Mouse (Mus musculus): Measurements from ENCODE around the gene Snx29. TPM values are rescaled to one million over a fixed set of nuclear protein-coding genes. Genes with fewer than 3 reads are reported as not detected.
A peak's percentile ranks its signal among the peaks of the same experiment; 100 is the strongest.

The Snx29 gene
- polyA plus RNA-seq, 1 experiment from 2014 or later: 14.3 TPM

- Histone ChIP-seq H3K27me3 (ENCODE audit: control insufficient read depth, insufficient read depth, low read length) (no peaks in the 10 kb centered on the region), H3K36me3 (replicated peaks; ENCODE audit: control insufficient read depth, insufficient read depth) (0 out of 2 replicates have a peak, but pooled peaks cover 4% of the 10 kb centered on the region), H3K27ac (0 out of 2 replicates have a peak overlapping the region, but pooled peaks have one; percentile 24), H3K4me1 (replicated peaks; ENCODE audit: control insufficient read depth, insufficient read depth, low read length) (peaks cover 20% of the 10 kb centered on the region), H3K9me3 (ENCODE audit: control insufficient read depth, low read length) (no peaks in the 10 kb centered on the region), H3K9ac (no peak overlapping the region), H3K4me3 (replicated peaks; ENCODE audit: low read length) (no peak overlapping the region), H3K4me2 (replicated peaks) (no peak overlapping the region)
- 40% methylated on average over 7 of the region's 7 CpGs for WGBS
- ATAC-seq (ENCODE audit: low FRiP score) (peak; percentile 46; the same call in 1 of the 2 replicates), DNase-seq (ENCODE audit: low spot score) (peak; percentile 75)
These were observed 47.4 kb downstream of the Snx29 start for GRCm38 (mm10) chr16:11370132-11370544.

GRCm38 (mm10) chr16:11379264-11379663 is 56.6 kb downstream of the Snx29 start:
- H3K4me3 ChIP-seq (replicated peaks; ENCODE audit: low read length): no peak overlapping the region

GRCm38 (mm10) chr16:11380038-11380437 is 57.3 kb downstream of the Snx29 start:
- no peak overlapping the region for H3K4me3 ChIP-seq (replicated peaks; ENCODE audit: low read length)
- H3K36me3 ChIP-seq (replicated peaks; ENCODE audit: control insufficient read depth, insufficient read depth): peaks cover 7% of the 10 kb centered on the region; the same call in 1 of the 2 replicates
- ATAC-seq (ENCODE audit: low FRiP score) (no peak), DNase-seq (ENCODE audit: low spot score) (no peak)
- no peak overlapping the region for H3K4me2 ChIP-seq (replicated peaks)
- 89% methylated on average over 5 of the region's 5 CpGs for WGBS
- H3K4me1 ChIP-seq (replicated peaks; ENCODE audit: control insufficient read depth, insufficient read depth, low read length): no peaks in the 10 kb centered on the region
- H3K27me3 ChIP-seq (ENCODE audit: control insufficient read depth, insufficient read depth, low read length): no peaks in the 10 kb centered on the region
- no peaks in the 10 kb centered on the region for H3K9me3 ChIP-seq (ENCODE audit: control insufficient read depth, low read length)
- no peak overlapping the region for H3K27ac ChIP-seq
- H3K9ac ChIP-seq: no peak overlapping the region

More at GRCm38 (mm10) chr16:11379264-11379663, 56.6 kb downstream of the Snx29 start:
- no peak for DNase-seq (ENCODE audit: low spot score)
- Histone ChIP-seq H3K27ac (no peak overlapping the region), H3K9me3 (ENCODE audit: control insufficient read depth, low read length) (no peaks in the 10 kb centered on the region), H3K4me1 (replicated peaks; ENCODE audit: control insufficient read depth, insufficient read depth, low read length) (no peaks in the 10 kb centered on the region), H3K27me3 (ENCODE audit: control insufficient read depth, insufficient read depth, low read length) (no peaks in the 10 kb centered on the region), H3K9ac (no peak overlapping the region), H3K36me3 (replicated peaks; ENCODE audit: control insufficient read depth, insufficient read depth) (peaks cover 7% of the 10 kb centered on the region; the same call in 1 of the 2 replicates), H3K4me2 (replicated peaks) (no peak overlapping the region)
- no peak for ATAC-seq (ENCODE audit: low FRiP score)
- WGBS: 93% methylated on average over 3 of the region's 3 CpGs

GRCm38 (mm10) chr16:11380871-11381270 is 58.2 kb downstream of the Snx29 start:
- H3K4me3 ChIP-seq (replicated peaks; ENCODE audit: low read length): no peak overlapping the region
- no peaks in the 10 kb centered on the region for H3K9me3 ChIP-seq (ENCODE audit: control insufficient read depth, low read length)
- H3K4me1 ChIP-seq (replicated peaks; ENCODE audit: control insufficient read depth, insufficient read depth, low read length): no peaks in the 10 kb centered on the region
- no peak overlapping the region for H3K4me2 ChIP-seq (replicated peaks)
- H3K27me3 ChIP-seq (ENCODE audit: control insufficient read depth, insufficient read depth, low read length): no peaks in the 10 kb centered on the region
- H3K36me3 ChIP-seq (replicated peaks; ENCODE audit: control insufficient read depth, insufficient read depth): 0 out of 2 replicates have a peak, but pooled peaks cover 7% of the 10 kb centered on the region
- no peak overlapping the region for H3K27ac ChIP-seq
- WGBS: 92% methylated on average over 8 of the region's 8 CpGs
- no peak overlapping the region for H3K9ac ChIP-seq
- DNase-seq (ENCODE audit: low spot score): no peak
- no peak for ATAC-seq (ENCODE audit: low FRiP score)

DNA sequence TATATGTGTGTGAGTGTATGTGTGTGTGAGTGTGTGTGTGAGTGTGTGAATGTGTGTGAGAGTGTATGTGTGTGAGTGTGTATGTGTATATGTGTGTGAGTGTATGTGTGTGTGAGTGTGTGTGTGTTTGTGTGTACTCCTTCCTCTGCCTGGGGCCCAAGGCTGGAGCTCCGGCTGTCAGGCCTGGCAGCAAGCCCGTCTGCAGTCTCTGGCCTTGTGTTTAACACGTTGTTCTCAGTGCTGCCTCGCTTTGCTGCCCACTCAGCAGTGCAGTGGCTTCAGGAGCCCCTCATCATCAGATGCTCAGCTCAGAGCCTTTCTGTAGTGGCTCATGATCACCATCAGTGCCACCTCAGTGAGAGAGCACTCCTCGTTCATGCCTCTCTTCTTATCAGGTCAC is 61.7 kb downstream of the Snx29 start:
- DNase-seq (ENCODE audit: low spot score) (no peak), ATAC-seq (ENCODE audit: low FRiP score) (no peak)
- 64% methylated on average over 5 of the region's 5 CpGs for WGBS
- no peaks in the 10 kb centered on the region for H3K27me3 ChIP-seq (ENCODE audit: control insufficient read depth, insufficient read depth, low read length)
- H3K9me3 ChIP-seq (ENCODE audit: control insufficient read depth, low read length): no peaks in the 10 kb centered on the region
- H3K36me3 ChIP-seq (replicated peaks; ENCODE audit: control insufficient read depth, insufficient read depth): no peaks in the 10 kb centered on the region
- H3K27ac ChIP-seq: no peak overlapping the region
- H3K4me2 ChIP-seq (replicated peaks): no peak overlapping the region
- H3K4me3 ChIP-seq (replicated peaks; ENCODE audit: low read length): no peak overlapping the region
- no peaks in the 10 kb centered on the region for H3K4me1 ChIP-seq (replicated peaks; ENCODE audit: control insufficient read depth, insufficient read depth, low read length)
- H3K9ac ChIP-seq: no peak overlapping the region

DNA sequence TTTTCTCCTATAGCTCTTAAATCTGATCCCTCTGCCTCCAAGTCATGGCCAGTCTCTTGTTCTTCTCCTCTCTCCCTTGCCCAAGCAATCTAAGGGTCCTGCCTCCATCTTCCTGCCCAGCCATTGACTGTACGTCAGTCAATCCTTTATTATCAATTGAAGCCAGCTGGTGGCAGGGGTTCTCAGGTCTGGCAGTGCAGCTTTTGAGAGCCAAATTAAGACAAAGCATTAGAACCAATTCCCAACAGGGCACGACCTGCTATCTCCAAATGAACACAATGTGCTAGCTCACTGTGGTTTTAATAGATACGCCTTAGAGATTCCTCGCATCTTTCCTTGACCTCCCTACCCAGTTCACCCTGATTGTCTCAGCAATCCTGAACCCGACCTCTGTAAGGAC is 62.4 kb downstream of the Snx29 start:
- no peaks in the 10 kb centered on the region for H3K9me3 ChIP-seq (ENCODE audit: control insufficient read depth, low read length)
- ATAC-seq (ENCODE audit: low FRiP score) (no peak), DNase-seq (ENCODE audit: low spot score) (no peak)
- H3K4me1 ChIP-seq (replicated peaks; ENCODE audit: control insufficient read depth, insufficient read depth, low read length): no peaks in the 10 kb centered on the region
- H3K4me3 ChIP-seq (replicated peaks; ENCODE audit: low read length): no peak overlapping the region
- no peaks in the 10 kb centered on the region for H3K36me3 ChIP-seq (replicated peaks; ENCODE audit: control insufficient read depth, insufficient read depth)
- H3K27ac ChIP-seq: no peak overlapping the region
- H3K4me2 ChIP-seq (replicated peaks): no peak overlapping the region
- H3K27me3 ChIP-seq (ENCODE audit: control insufficient read depth, insufficient read depth, low read length): no peaks in the 10 kb centered on the region
- WGBS: 66% methylated on average over 5 of the region's 5 CpGs
- no peak overlapping the region for H3K9ac ChIP-seq

- H3K4me3 ChIP-seq (replicated peaks; ENCODE audit: low read length): no peak overlapping the region
- H3K36me3 ChIP-seq (replicated peaks; ENCODE audit: control insufficient read depth, insufficient read depth): no peaks in the 10 kb centered on the region
- WGBS: 92% methylated on average over 5 of the region's 5 CpGs
- H3K27ac ChIP-seq: no peak overlapping the region
- H3K4me1 ChIP-seq (replicated peaks; ENCODE audit: control insufficient read depth, insufficient read depth, low read length): no peaks in the 10 kb centered on the region
- H3K4me2 ChIP-seq (replicated peaks): no peak overlapping the region
- H3K9ac ChIP-seq: no peak overlapping the region
- no peaks in the 10 kb centered on the region for H3K9me3 ChIP-seq (ENCODE audit: control insufficient read depth, low read length)
- H3K27me3 ChIP-seq (ENCODE audit: control insufficient read depth, insufficient read depth, low read length): no peaks in the 10 kb centered on the region
- no peak for ATAC-seq (ENCODE audit: low FRiP score)
- no peak for DNase-seq (ENCODE audit: low spot score)
These were observed 63.1 kb downstream of the Snx29 start for GRCm38 (mm10) chr16:11385798-11386197.

DNA sequence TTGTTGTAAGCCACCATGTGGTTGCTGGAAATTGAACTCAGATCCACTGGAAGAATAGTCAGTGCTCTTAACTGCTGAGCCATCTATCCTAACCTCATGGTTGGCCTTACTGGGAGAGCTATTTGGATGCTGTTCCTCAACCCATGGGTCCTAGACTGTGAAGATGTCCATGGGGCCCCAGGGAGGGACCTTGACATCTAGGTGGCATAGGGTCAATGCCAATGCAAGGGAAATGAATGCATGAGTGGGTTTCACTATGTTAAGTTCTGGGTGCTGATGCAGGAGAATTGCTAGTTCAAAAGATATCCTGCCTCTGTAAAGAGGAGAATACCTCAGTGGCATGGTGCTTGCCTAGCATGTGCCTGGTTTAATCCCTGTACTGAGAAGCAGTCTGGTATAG is 63.5 kb downstream of the Snx29 start:
- H3K9me3 ChIP-seq (ENCODE audit: control insufficient read depth, low read length): no peaks in the 10 kb centered on the region

DNA sequence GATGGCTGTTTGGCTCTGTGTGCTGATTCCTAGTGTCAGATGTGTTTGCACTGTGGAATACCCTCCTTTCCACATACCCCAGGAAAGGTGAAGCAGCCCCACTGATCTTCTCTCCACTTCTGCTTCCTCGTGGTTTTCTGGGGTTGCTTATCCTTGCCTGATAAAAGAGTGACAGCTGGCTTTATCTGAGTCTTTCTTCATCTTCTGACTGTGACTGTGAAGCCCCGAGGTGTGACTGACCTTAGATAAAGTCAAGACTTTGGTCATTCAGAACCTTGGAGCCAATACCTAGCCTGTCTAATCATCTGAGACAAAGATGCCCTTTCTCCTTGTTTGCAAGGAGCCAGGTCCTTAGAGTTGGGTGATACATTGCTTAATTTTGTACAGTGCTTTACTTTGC is 65.4 kb downstream of the Snx29 start:
- ATAC-seq (ENCODE audit: low FRiP score) (no peak), DNase-seq (ENCODE audit: low spot score) (no peak)
- Histone ChIP-seq H3K4me3 (replicated peaks; ENCODE audit: low read length) (no peak overlapping the region), H3K4me2 (replicated peaks) (no peak overlapping the region), H3K27me3 (ENCODE audit: control insufficient read depth, insufficient read depth, low read length) (no peaks in the 10 kb centered on the region), H3K9me3 (ENCODE audit: control insufficient read depth, low read length) (no peaks in the 10 kb centered on the region), H3K27ac (no peak overlapping the region), H3K9ac (no peak overlapping the region), H3K4me1 (replicated peaks; ENCODE audit: control insufficient read depth, insufficient read depth, low read length) (no peaks in the 10 kb centered on the region), H3K36me3 (replicated peaks; ENCODE audit: control insufficient read depth, insufficient read depth) (no peaks in the 10 kb centered on the region)
- WGBS: 75% methylated on average over 2 of the region's 2 CpGs

More for the DNA sequence above, 63.5 kb downstream of the Snx29 start:
- Histone ChIP-seq H3K27ac (no peak overlapping the region), H3K4me2 (replicated peaks) (no peak overlapping the region), H3K9ac (no peak overlapping the region), H3K27me3 (ENCODE audit: control insufficient read depth, insufficient read depth, low read length) (no peaks in the 10 kb centered on the region), H3K36me3 (replicated peaks; ENCODE audit: control insufficient read depth, insufficient read depth) (no peaks in the 10 kb centered on the region), H3K4me3 (replicated peaks; ENCODE audit: low read length) (no peak overlapping the region), H3K4me1 (replicated peaks; ENCODE audit: control insufficient read depth, insufficient read depth, low read length) (no peaks in the 10 kb centered on the region)
- DNase-seq (ENCODE audit: low spot score) (no peak), ATAC-seq (ENCODE audit: low FRiP score) (no peak)

- Histone ChIP-seq H3K4me3 (replicated peaks; ENCODE audit: low read length) (no peak overlapping the region), H3K27me3 (ENCODE audit: control insufficient read depth, insufficient read depth, low read length) (no peaks in the 10 kb centered on the region), H3K4me1 (replicated peaks; ENCODE audit: control insufficient read depth, insufficient read depth, low read length) (no peaks in the 10 kb centered on the region), H3K4me2 (replicated peaks) (no peak overlapping the region), H3K36me3 (replicated peaks; ENCODE audit: control insufficient read depth, insufficient read depth) (no peaks in the 10 kb centered on the region), H3K9me3 (ENCODE audit: control insufficient read depth, low read length) (no peaks in the 10 kb centered on the region), H3K27ac (no peak overlapping the region), H3K9ac (no peak overlapping the region)
- WGBS: 33% methylated on average over 2 of the region's 2 CpGs
- no peak for DNase-seq (ENCODE audit: low spot score)
- no peak for ATAC-seq (ENCODE audit: low FRiP score)
These were observed 66.6 kb downstream of the Snx29 start for GRCm38 (mm10) chr16:11389324-11389723.
